Mouse (Mus musculus) cerebellum, adult 8-10 months (tissue): ENCODE results near the gene Nectin1.

Experiments
- DNase-seq: peaks from one replicate; pipeline ENCODE4 v3.0.0; 2022

The Nectin1 gene

GRCm38 (mm10) chr9:43813156-43813555 is 69.4 kb downstream of the Nectin1 start:
- no peak for DNase-seq

GRCm38 (mm10) chr9:43822206-43822605 is 78.4 kb downstream of the Nectin1 start:
- no peak for DNase-seq

DNA sequence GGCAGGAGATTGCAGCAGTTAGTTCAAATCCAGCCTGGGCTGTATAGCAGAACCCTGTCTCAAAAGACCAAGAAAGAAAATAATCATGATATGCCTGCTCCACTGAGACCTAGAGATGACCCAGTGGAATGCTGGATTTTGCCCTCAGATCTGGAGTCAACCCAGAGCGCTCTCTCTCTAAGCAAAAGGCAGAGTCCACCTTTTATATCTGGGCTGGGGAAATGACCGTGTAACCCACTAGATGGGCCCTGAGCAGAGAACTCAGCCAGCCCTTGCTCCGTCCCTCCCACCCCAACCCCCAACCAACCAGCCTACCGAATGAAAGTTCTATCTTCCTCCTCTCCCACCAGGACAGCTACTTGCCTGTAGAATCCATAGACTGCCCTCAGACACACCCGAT is 81.4 kb downstream of the Nectin1 start:
- no peak for DNase-seq

DNA sequence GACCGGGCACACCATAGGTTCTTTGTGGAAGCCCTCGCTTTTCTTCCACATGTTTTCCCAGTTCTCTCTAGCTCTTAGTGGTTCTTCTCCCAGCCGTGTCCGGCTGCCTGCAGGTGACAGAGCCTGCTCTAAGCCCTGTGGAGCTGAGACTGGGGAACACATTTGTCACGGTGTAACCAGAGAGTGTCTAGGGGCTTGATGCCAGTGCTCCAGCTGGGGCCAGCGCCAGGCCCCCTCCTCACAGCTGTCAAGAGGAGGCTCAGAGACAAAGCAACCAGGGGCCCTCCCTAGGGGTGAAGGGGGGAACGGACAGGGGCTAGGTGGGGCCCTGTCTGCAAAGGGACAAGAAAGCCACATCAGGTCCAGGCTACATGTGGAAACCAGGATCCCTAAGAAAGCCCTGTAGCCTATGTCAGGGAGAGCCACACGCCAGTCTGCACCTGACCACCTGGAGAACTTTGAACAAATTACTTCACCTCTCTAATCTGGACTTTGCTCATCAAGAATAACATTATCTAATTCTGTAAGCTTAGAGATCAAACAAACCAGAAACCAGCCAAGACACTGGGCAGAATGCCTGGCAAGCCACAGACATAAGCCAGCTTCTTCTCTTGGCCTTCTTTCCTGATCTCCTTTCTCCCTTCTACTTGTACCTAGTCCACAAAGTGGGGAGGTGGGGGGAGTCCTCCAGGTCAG is 82.9 kb downstream of the Nectin1 start:
- DNase-seq: no peak

- peak; percentile 20 for DNase-seq
Observed at GRCm38 (mm10) chr9:43827593-43827992, 83.8 kb downstream of the Nectin1 start.

DNA sequence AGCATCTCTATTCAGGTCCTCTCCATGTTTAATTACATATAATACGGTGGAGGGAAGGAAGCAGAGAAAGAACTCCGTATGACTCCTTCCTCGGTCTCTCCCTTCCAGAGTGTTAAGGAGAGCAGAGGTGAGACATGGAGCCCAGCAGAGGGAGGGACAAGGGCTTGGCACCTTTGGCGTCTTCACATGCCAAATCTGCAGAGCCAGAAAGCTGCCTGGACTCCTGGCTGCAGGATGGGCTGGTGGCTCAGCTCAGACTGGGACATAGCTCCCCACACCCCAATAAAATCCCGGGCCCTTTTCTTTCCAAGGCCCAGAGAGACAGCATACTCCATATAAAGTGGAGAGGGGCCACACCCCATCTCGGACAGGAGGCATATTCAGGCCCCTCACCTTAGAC is 85.2 kb downstream of the Nectin1 start:
- no peak for DNase-seq

DNA sequence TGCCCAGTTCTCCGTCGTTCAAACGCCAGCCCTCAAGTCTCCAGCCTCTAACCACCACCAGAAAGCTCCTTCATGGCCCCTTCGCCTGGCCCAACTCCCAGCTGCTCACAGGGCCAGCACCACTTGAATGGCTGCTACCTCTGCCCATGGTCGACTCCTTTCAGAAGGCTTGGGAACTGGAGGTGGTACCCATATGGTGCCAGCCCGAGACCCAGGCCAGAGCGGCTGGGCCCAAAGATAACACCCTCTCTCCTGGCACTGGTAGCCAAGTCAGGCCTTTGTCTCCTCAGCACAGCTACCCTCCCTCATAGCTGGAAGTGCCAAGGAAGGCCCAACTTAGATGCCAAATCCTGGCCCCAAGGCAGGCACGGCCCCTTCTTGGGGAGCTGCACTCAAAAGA is 89.4 kb downstream of the Nectin1 start:
- DNase-seq: no peak

GRCm38 (mm10) chr9:43834283-43834682 is 90.5 kb downstream of the Nectin1 start:
- no peak for DNase-seq

DNA sequence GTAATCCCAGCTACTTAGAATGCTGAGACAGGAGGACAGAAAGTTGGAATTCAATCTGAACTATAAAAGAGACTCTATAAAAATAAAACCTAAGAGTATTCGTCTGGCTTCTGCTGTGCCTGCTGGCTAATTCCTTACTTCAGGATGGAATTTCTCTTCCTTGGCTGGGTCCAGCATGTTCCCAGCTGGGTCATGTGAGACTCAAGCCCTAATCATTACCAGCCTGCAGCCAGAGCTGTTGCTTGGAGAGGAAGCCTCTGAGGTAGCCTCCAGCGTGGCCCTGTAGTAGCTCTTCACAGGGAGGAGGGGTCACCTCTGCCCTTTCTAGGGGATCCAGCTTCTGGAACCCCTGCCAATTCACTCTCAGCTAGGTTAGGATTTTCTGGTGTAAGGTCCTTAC is 94.8 kb downstream of the Nectin1 start:
- no peak for DNase-seq

DNA sequence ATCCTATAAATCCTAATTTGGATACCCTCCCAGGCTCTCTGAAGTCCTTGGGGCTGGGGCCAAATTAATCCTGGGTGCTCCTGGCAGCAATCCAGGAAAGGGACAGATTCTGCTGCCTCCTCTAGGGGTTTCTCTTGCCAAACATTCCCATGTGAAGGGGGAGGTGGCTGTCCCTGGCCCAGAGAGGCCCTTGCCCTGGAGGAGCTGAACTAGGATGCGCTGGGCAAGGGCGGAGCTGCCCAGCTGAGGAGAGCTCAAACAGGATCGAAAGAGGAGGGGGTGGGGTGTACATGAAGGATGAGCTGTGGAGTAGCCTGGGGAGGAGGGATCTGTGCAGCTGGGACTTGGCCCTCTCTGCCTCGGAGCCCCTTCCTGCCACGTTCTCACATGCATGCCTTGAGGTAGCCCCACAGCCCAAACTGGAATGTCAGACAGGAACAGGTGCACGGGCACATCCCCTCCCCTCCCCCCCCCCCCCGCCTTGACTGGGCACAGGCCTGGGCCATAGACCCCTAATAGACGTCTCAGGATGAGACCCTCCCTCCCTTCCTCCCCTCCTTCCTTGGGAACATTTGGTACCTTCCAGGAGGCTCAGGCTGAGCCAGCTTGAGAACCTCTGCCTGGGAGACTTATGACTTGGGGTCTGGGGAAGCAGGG is 99.3 kb downstream of the Nectin1 start:
- DNase-seq: no peak

- DNase-seq: no peak
Observed at GRCm38 (mm10) chr9:43843711-43844127, 99.9 kb downstream of the Nectin1 start.

GRCm38 (mm10) chr9:43845660-43846455 is 102.1 kb downstream of the Nectin1 start:
- peak; percentile 51 for DNase-seq

- DNase-seq: no peak
Observed at GRCm38 (mm10) chr9:43847861-43848260, 104.1 kb downstream of the Nectin1 start.

GRCm38 (mm10) chr9:43850281-43850680 is 106.5 kb downstream of the Nectin1 start:
- no peak for DNase-seq

DNA sequence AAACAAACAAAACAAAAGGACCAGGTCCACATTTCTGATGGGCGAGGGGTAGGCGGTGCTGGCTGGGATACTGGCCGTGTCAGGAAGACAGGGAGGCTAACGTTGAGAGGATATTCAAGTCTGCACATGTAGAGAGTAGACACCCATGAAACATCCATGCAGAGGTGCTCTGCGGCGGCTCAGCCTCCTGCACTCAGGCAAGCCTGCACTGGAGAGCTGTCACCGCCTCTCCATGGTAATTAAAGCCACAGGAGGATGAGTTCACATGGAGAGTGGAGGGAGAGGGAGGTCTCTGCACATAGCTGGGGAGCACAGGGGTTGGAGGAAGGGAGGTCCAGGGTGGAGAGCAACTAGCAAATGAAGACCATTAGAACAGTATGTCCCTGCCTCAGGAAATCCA is 107.4 kb downstream of the Nectin1 start:
- no peak for DNase-seq

GRCm38 (mm10) chr9:43855887-43856286 is 112.1 kb downstream of the Nectin1 start:
- DNase-seq: no peak
